Mouse (Mus musculus) gastrocnemius, postnatal 36 days (tissue): ENCODE results near the gene Hoxa7. TPM values are rescaled to one million over a fixed set of nuclear protein-coding genes. Genes with fewer than 3 reads are reported as not detected.

ENCODE experiments used
- DNase-seq, 2 experiments: peaks; one replicate each; pipeline ENCODE4 v3.0.0; 2022
- intact Hi-C: fragments of 180-260 bp; cut with DNase I; formaldehyde crosslinking; loops from one replicate; pipeline ENCODE4 v1.15.1; 2025
- total RNA-seq, 2 experiments: library from RNA; stranded (reverse); gene quantifications; 2 replicates each; pipeline ENCODE4 v1.2.3; 2021

The Hoxa7 gene
- total RNA-seq, 2 experiments from 2014 or later = 3.7 to 4.0 TPM

- intact Hi-C loops = loop anchor here (5.0 kb wide), 3 partner anchors 453 to 663 kb away; partner anchors contain the start of gene Tax1bp1
- DNase-seq = no peak
Measured at GRCm38 (mm10) chr6:52259081-52259790, 37.6 kb upstream of the Hoxa7 start.

DNA sequence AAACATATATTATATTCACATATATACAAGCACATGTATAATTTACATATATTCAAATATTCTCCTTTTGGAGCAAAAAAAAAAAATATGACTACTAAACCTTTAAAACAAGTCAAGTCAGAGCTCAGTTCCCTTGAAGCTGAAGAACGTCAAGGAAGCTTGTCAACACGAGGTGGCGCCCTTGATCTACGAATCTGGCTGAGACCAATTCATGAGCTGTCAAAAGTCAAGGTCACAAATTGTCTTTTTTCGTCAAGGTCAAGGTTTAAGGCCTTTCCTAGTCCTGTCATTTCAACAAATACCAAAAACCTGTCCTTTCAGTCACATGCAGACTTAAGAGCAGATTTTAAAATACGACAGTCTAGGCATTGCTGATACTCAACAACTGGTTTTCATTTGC, 35.3 kb upstream of the Hoxa7 start:
- peak; percentile 78 to 79 for DNase-seq
- intact Hi-C loops = loop anchor here (5.0 kb wide), 3 partner anchors 455 to 665 kb away; partner anchors contain the start of gene Tax1bp1

- intact Hi-C loops = no loop called here
- DNase-seq = peak in 1 of 2 experiments; percentile 51
Measured at GRCm38 (mm10) chr6:52253511-52254500, 32.2 kb upstream of the Hoxa7 start.

- DNase-seq = no peak
- intact Hi-C loops = no loop called here
Measured at GRCm38 (mm10) chr6:52252775-52253376, 31.2 kb upstream of the Hoxa7 start.

- DNase-seq = no peak
- intact Hi-C loops = no loop called here
Measured at GRCm38 (mm10) chr6:52252016-52252774, 30.5 kb upstream of the Hoxa7 start.

DNA sequence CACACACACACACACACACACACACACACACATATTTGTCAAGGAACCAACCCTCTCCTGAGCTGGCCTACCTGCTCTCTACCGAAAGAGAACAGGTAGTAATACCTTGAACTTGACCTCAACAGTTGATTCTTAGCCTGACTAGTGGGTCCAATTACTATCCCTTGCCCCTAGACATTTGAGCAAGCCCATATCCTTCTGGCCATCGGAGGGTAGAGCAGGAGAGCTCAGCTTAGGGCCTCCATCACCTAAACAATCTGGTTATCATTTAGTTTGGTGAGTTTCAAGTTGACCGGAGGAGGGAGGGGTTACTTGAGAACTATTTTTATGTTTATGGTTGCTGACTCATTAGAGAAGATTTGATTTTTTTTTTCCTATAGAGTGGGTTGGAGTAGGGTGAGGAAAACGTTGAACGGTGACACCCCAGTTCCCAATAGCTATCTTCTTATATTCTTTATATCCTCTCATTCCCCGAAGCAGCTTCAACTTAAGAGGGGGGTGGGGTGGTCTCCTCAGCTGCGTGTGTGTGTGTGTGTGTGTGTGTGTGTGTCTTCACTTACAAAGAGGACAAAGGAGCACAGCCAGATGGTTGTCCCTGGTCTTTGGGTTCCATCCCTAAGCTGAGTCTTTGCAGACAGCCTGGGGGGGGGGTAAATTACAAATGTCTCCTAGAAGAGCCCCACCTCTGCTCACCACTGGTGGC, 29.7 kb upstream of the Hoxa7 start:
- intact Hi-C loops = no loop called here
- no peak for DNase-seq

GRCm38 (mm10) chr6:52249826-52250225, 28.2 kb upstream of the Hoxa7 start:
- DNase-seq = no peak
- intact Hi-C loops = no loop called here

- no peak for DNase-seq
- intact Hi-C loops = no loop called here
Measured at GRCm38 (mm10) chr6:52249415-52249738, 27.7 kb upstream of the Hoxa7 start.

DNA sequence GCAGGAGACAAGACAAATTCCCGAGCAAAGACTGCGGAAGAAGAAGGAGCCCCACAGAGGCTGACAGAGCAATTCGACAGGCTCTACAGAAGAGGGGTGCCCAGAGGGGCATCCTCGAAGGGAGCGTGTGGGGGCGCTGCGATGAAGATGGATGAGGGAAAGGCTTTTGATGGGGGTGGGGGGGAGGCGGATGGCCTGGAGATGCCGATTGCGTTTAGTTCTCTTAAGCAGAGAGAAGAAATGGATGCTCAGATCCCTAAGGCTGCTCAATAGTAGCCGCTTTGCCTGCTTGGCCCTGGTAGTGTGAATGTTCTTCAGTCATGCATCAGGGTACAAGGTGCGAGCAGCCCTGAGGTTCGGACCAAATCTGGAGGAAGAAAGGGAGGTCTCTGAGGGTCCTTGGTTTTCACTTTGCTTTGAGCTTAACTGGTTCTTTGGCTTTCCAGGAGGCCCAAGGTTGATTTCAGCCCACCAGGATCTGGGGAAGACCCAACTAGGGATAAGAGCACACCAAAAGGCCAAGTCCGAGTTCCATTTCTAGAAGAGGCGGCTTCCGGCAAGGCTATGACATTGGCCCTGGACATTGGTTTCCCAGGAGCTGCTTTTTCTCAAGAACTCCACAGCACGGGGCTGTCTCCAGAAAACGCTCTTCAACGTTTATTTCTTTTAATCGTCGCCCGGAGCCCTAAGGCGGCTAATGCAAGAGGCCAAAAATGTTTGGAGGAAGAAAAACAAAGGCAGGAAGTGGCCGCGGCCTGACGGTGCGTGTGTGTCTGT, 27.2 kb upstream of the Hoxa7 start:
- intact Hi-C loops = no loop called here
- no peak for DNase-seq

DNA sequence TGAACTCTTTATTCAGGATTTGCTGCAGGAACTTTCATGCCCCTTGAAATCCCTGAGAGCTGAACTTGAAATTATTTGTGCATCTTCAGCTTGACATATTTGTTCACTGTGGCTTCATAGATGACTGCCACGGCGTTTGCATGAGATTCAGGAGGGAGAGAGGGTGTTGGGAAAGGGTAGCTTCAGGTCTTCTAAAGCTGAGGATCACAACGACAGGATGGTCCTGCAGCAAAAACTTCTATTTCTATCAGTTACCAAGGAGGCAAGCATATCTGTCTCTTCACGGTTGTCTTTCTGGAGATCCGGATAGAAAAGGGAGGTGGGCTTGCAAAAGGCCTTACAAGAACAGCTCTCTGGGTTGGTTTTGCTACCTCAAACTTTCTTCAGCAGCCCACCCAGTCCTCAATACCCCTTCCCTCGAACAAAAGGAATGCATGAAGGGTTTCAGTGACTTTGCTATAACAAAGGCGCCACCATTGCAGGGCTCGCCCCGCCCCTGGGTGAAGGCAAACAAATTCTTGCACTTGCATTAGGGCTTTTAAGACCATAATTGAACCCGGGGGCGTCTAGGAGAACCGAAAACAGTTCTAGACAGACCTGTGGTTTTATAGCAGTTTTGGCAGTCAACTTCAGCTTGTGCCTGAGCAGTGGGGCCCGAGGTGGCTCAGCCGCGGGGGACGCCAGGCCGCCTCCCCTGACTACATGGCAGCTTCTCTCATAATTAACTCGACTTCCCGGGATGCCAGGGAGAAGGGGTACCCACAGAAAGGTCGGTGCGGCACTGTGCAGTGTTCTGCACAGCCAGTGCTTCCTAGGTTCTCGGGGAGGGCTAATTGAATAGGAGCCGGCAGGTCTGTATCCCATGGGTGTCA, 26.3 kb upstream of the Hoxa7 start:
- intact Hi-C loops = no loop called here
- no peak for DNase-seq

- intact Hi-C loops = no loop called here
- DNase-seq = no peak
Measured at GRCm38 (mm10) chr6:52246916-52247315, 25.3 kb upstream of the Hoxa7 start.

DNA sequence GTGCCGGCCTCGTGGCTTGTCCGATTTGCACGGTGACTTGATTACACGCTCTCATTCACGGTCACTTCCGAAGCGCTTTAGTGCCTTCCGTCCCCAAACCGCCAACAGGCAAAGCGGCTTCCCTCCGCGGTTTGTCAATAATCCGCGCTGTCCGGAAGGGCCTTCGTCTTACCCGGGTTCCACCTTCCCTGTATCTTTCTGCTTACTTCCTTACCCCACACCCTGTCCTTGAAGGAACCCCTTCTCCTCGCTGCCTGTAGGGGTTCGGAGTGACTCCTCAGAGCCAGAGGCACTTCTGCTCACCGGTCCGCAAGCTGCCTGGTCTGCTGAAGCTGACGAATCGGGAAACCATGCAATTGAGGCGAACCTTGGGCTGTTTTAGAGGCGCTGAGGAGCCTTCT, 24.7 kb upstream of the Hoxa7 start:
- peak in 1 of 2 experiments; percentile 51 for DNase-seq
- intact Hi-C loops = no loop called here

- peak in 1 of 2 experiments; percentile 35 for DNase-seq
- intact Hi-C loops = no loop called here
Measured at GRCm38 (mm10) chr6:52245757-52246142, 24.1 kb upstream of the Hoxa7 start, which contains the start of gene Hoxa11. Hoxa11 (minus strand) TSS chr6:52245810.

DNA sequence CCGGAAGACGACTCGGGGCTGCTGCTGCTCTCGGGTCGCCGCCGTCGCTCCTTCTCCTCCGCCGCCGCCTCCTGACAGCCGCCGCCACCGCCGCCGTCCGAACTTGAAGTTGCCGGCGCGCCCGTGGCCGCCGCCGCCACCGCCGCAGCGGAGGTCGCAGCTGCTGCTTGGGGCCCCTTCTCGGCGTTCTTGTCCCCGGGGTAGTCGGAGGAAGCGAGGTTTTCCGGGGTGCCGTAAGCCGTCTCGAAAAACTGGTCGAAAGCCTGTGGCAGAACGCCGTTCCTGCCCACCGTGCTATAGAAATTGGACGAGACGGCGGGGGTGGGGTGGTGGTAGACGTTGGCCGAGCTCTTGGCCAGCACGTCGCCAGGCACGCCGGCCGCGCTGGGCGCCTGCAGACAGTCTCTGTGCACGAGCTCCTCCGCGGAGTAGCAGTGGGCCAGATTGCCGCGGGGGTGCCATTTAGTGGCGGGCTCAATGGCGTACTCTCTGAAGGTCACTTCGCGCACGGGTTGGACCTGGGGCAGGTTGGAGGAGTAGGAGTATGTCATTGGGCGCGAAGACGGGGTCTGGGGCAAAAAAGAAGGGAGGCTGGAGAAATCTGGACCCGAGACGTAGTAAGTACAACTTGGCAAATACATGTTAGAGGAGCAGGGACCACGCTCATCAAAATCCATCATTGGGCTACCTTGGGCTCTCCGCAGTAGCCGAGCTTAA, 23.5 kb upstream of the Hoxa7 start:
- intact Hi-C loops = no loop called here
- peak in 1 of 2 experiments; percentile 57 for DNase-seq

DNA sequence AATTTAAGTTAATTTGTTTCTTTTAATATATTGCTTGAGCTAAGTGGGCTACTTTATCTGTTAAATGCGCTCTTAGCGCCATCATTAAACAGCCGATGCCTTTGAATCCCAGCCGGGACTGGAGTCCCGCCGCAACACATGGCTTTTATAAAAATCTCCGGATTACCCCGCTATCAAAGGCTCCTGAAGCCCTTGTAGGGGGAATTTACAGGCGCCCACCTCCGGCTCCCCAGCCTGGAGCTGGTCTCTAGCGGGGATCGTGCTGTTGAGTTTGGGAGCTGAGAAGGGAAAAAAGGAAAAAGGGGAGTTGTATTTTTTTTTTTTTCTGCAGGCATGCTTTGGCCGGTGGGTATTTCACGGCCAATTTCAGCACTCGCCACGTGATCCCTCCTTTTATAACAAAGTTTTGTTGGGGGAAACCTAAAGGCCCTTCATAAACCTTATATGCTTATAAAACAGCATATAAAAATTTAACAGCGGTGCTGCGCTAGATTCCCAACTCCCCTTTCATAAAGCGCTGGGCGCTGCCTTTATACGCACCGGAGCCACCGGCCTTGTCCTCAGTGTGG, 22.9 kb upstream of the Hoxa7 start:
- no peak for DNase-seq
- intact Hi-C loops = no loop called here

- intact Hi-C loops = no loop called here
- DNase-seq = no peak
Measured at GRCm38 (mm10) chr6:52243681-52244121, 22.0 kb upstream of the Hoxa7 start.

- no peak for DNase-seq
- intact Hi-C loops = no loop called here
Measured at GRCm38 (mm10) chr6:52242801-52243332, 21.2 kb upstream of the Hoxa7 start.
